Mouse (Mus musculus): ENCODE measurements around the gene Ddx41.

Ddx41 gene

DNA sequence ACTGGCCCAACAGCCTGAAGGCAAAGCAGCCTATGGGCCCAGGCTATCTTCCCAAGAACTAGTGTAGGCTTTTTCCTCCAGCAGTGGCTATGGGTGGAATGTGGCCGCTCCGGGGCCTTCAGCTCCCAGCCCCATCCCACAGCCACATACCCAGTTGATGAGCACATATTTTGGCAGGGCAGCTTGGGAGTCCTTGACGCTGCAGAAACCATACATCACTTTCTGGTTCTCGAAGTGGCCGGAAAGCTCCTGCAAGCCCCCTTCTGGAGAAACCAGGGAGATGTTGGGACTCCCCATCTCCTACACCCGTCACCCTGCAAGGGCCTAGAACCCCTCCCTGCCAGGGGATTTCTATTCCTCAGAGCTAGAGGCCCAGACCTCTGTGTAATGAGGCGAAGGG, 53.9 kb downstream of the Ddx41 start:
- in situ Hi-C loops (cut with MboI; ENCODE audit: low sequenced_read_pairs): no loop called here

Data from CH12F3 (cell line).